Mouse (Mus musculus): ENCODE results near the gene Prex1.

Prex1 gene

DNA sequence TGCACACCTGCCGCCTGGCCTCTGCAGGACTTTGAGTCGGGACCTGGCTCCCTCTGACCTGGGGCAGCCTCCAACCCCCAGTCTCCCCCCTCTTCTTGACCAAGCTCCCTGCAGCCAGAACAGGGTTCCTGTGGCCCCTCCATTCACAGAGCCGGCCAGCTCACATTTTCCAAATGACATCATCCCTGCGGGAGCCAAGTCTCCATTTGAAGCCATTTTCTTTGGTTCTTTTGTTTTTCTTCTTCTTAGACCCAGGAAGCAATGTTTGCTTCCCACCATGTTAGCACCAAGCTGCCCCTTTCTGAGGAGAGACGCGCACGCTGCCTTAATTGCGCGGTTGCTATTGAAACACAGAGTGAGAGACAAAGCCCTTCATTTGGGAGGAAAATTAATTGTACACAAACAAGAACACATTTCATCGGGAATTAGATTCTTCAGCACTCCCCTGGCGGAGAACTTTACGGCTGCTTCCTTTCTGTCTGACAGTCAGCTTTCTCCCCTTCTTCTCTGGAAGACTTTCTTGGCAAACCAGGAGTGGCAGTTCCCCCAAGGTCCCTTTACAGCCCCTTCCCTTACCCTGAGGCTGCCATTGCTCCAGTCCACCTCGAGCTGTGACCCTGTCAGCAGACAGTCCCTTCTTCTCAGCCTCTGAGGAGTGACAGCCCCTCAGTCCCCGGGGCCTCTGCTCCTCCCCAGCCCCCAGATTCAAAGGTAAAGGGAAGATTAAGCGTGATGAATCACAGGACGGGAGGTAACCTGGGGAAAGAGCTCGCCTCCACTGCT is 196.0 kb downstream of the Prex1 start:
- peak; percentile 89 for DNase-seq (ENCODE audit: inconsistent ontology term)

GRCm38 (mm10) chr2:166516818-166517353 is 196.7 kb downstream of the Prex1 start:
- DNase-seq (ENCODE audit: inconsistent ontology term) = no peak
